Mouse (Mus musculus): Measurements from ENCODE around the gene Syne2. TPM values are rescaled to one million over a fixed set of nuclear protein-coding genes. Genes with fewer than 3 reads are reported as not detected.

The Syne2 gene
- 10 to 100 TPM; 18.6 to 22.0 TPM for total RNA-seq (2021)

GRCm38 (mm10) chr12:75817959-75818452 is at the start of gene Syne2:
Syne2 (plus strand) TSS chr12:75818134.
- intact Hi-C loops (cut with DNase I), result no loop called here
- peak; percentile 48 to 64 for DNase-seq (ENCODE audit: low spot score in 2 of 2)

GRCm38 (mm10) chr12:75771410-75771809 is 46.5 kb upstream of the Syne2 start:
- intact Hi-C loops (cut with DNase I), result loop anchor here (5.0 kb wide), 2 partner anchors 104 to 304 kb away; partner anchors contain the start of gene Wdr89
- no peak for DNase-seq (ENCODE audit: low spot score in 2 of 2)

GRCm38 (mm10) chr12:75772424-75773034 is 45.4 kb upstream of the Syne2 start:
- peak in 1 of 2 experiments; percentile 17 for DNase-seq (ENCODE audit: low spot score in 2 of 2)
- intact Hi-C loops (cut with DNase I), result loop anchor here (5.0 kb wide), 2 partner anchors 105 to 305 kb away; partner anchors contain the start of gene Wdr89

GRCm38 (mm10) chr12:75781445-75781844 is 36.5 kb upstream of the Syne2 start:
- no peak for DNase-seq (ENCODE audit: low spot score in 2 of 2)
- intact Hi-C loops (cut with DNase I), result no loop called here

GRCm38 (mm10) chr12:75781995-75782394 is 35.9 kb upstream of the Syne2 start:
- DNase-seq (ENCODE audit: low spot score in 2 of 2), result no peak
- intact Hi-C loops (cut with DNase I), result no loop called here

GRCm38 (mm10) chr12:75784271-75784751 is 33.6 kb upstream of the Syne2 start:
- intact Hi-C loops (cut with DNase I), result no loop called here
- no peak for DNase-seq (ENCODE audit: low spot score in 2 of 2)

GRCm38 (mm10) chr12:75786681-75787080 is 31.3 kb upstream of the Syne2 start:
- intact Hi-C loops (cut with DNase I), result loop anchor here (2.0 to 5.0 kb wide), 4 partner anchors 132 to 556 kb away; no protein-coding TSS in a partner anchor
- peak; percentile 19 to 60 for DNase-seq (ENCODE audit: low spot score in 2 of 2)

- DNase-seq (ENCODE audit: low spot score in 2 of 2), result peak; percentile 44 to 94
- intact Hi-C loops (cut with DNase I), result loop anchor here (5.0 kb wide), 2 partner anchors 228 to 553 kb away; no protein-coding TSS in a partner anchor
Measured at GRCm38 (mm10) chr12:75789451-75789850, 28.5 kb upstream of the Syne2 start.

- intact Hi-C loops (cut with DNase I), result no loop called here
- no peak for DNase-seq (ENCODE audit: low spot score in 2 of 2)
Measured at GRCm38 (mm10) chr12:75794527-75794926, 23.4 kb upstream of the Syne2 start.

GRCm38 (mm10) chr12:75796510-75796909 is 21.4 kb upstream of the Syne2 start:
- no peak for DNase-seq (ENCODE audit: low spot score in 2 of 2)
- intact Hi-C loops (cut with DNase I), result loop anchor here (2.0 to 5.0 kb wide), 2 partner anchors 96 to 122 kb away; no protein-coding TSS in a partner anchor

GRCm38 (mm10) chr12:75806281-75806680 is 11.7 kb upstream of the Syne2 start:
- intact Hi-C loops (cut with DNase I), result no loop called here
- DNase-seq (ENCODE audit: low spot score in 2 of 2), result no peak

- intact Hi-C loops (cut with DNase I), result no loop called here
- DNase-seq (ENCODE audit: low spot score in 2 of 2), result no peak
Measured at GRCm38 (mm10) chr12:75813766-75814165, 4.2 kb upstream of the Syne2 start.

GRCm38 (mm10) chr12:75814551-75814950 is 3.4 kb upstream of the Syne2 start:
- intact Hi-C loops (cut with DNase I), result no loop called here
- DNase-seq (ENCODE audit: low spot score in 2 of 2), result no peak

GRCm38 (mm10) chr12:75816981-75817856 is 715 bp upstream of the Syne2 start:
- intact Hi-C loops (cut with DNase I), result no loop called here
- peak in 1 of 2 experiments; percentile 45 for DNase-seq (ENCODE audit: low spot score in 2 of 2)

- peak; percentile 29 to 40 for DNase-seq (ENCODE audit: low spot score in 2 of 2)
- intact Hi-C loops (cut with DNase I), result no loop called here
Measured at GRCm38 (mm10) chr12:75818453-75819434, 810 bp downstream of the Syne2 start.

GRCm38 (mm10) chr12:75819481-75819880 is 1.5 kb downstream of the Syne2 start:
- intact Hi-C loops (cut with DNase I), result no loop called here
- DNase-seq (ENCODE audit: low spot score in 2 of 2), result no peak

GRCm38 (mm10) chr12:75820216-75820615 is 2.3 kb downstream of the Syne2 start:
- intact Hi-C loops (cut with DNase I), result no loop called here

GRCm38 (mm10) chr12:75822122-75822521 is 4.2 kb downstream of the Syne2 start:
- no peak for DNase-seq (ENCODE audit: low spot score in 2 of 2)
- intact Hi-C loops (cut with DNase I), result no loop called here

More at GRCm38 (mm10) chr12:75820216-75820615, 2.3 kb downstream of the Syne2 start:
- DNase-seq (ENCODE audit: low spot score in 2 of 2), result no peak

GRCm38 (mm10) chr12:75823475-75823874 is 5.5 kb downstream of the Syne2 start:
- no peak for DNase-seq (ENCODE audit: low spot score in 2 of 2)
- intact Hi-C loops (cut with DNase I), result no loop called here

Data from left cerebral cortex, postnatal 25 days (tissue).